Mouse (Mus musculus): ENCODE results near the gene Nphp4.

Nphp4 gene

GRCm38 (mm10) chr4:152568662-152569395, 92.3 kb downstream of the Nphp4 start:
- no peak for DNase-seq

GRCm38 (mm10) chr4:152574266-152574665, 97.8 kb downstream of the Nphp4 start:
- DNase-seq: no peak

GRCm38 (mm10) chr4:152576826-152577225, 100.3 kb downstream of the Nphp4 start:
- no peak for DNase-seq

- no peak for DNase-seq
Measured at GRCm38 (mm10) chr4:152579956-152580355, 103.5 kb downstream of the Nphp4 start.

- DNase-seq: no peak
Measured at GRCm38 (mm10) chr4:152582206-152582605, 105.7 kb downstream of the Nphp4 start.

GRCm38 (mm10) chr4:152583616-152584015, 107.1 kb downstream of the Nphp4 start:
- DNase-seq: no peak

GRCm38 (mm10) chr4:152585526-152585925, 109.0 kb downstream of the Nphp4 start:
- no peak for DNase-seq

GRCm38 (mm10) chr4:152586175-152586574, 109.7 kb downstream of the Nphp4 start:
- DNase-seq: no peak

- DNase-seq: no peak
Measured at GRCm38 (mm10) chr4:152604285-152604684, 127.8 kb downstream of the Nphp4 start.

GRCm38 (mm10) chr4:152609196-152609595, 132.7 kb downstream of the Nphp4 start:
- DNase-seq: no peak

GRCm38 (mm10) chr4:152610026-152610425, 133.5 kb downstream of the Nphp4 start:
- DNase-seq: peak; percentile 55 to 65

Data from cerebellum, postnatal 14 days (tissue).